Mouse (Mus musculus) heart, embryonic 16.5 days (tissue): ENCODE data around the gene Robo1. TPM values are rescaled to one million over a fixed set of nuclear protein-coding genes. Genes with fewer than 3 reads are reported as not detected.

Source experiments
- ATAC-seq: fragments of 200-750 bp; cut with Nextera tagmentation; replicated peaks from 2 replicates; pipeline ENCODE4 v1.8.0; 2017; ENCODE audit warnings: moderate number of reproducible peaks; ENCODE audit not compliant: insufficient read depth, low FRiP score; ENCODE audit errors: extremely low read depth
- H3K27ac ChIP-seq: fragments of 300-500 bp; sonication (generic); 2 replicates; pipeline ENCODE4 v1.5.1; 2014; ENCODE audit warnings: mild to moderate bottlenecking, low read length, control low read depth, moderate library complexity
- H3K27me3 ChIP-seq: fragments of 300-500 bp; sonication (generic); 2 replicates; pipeline ENCODE4 v1.6.1; 2014; ENCODE audit warnings: low read length, mixed read lengths; ENCODE audit not compliant: control insufficient read depth, insufficient read depth
- H3K36me3 ChIP-seq: fragments of 300-500 bp; sonication (generic); 2 replicates; pipeline ENCODE4 v1.6.1; 2014; ENCODE audit not compliant: control insufficient read depth, insufficient read depth
- H3K4me1 ChIP-seq: fragments of 300-500 bp; sonication (generic); 2 replicates; pipeline ENCODE4 v1.6.1; 2014; ENCODE audit warnings: low read length, mixed read lengths; ENCODE audit not compliant: control insufficient read depth, insufficient read depth
- H3K4me2 ChIP-seq: fragments of 300-500 bp; sonication (generic); 2 replicates; pipeline ENCODE4 v1.6.1; 2014; ENCODE audit warnings: low read depth, mild to moderate bottlenecking, control low read depth, low read length
- H3K4me3 ChIP-seq: fragments of 300-500 bp; sonication (generic); 2 replicates; pipeline ENCODE4 v1.5.1; 2014; ENCODE audit warnings: mild to moderate bottlenecking, control low read depth, low read length
- H3K9ac ChIP-seq: fragments of 300-500 bp; sonication (generic); 2 replicates; pipeline ENCODE4 v1.6.1; 2014; ENCODE audit warnings: low read length, control low read depth
- H3K9me3 ChIP-seq: fragments of 300-500 bp; sonication (generic); replicated peaks from 2 replicates; pipeline ENCODE4 v1.6.1; 2016; ENCODE audit warnings: low read length; ENCODE audit not compliant: control insufficient read depth
- WGBS: fragments of 180-500 bp; shearing (Covaris S2); extraction: QIAGEN DNeasy Blood & Tissue Kit; methylation state at CpG from one replicate; pipeline ENCODE4 v1.1.7; 2014; 5-methylcytosine and 5-hydroxymethylcytosine counted together
- polyA plus RNA-seq: library from polyadenylated mRNA; unstranded; fragments of >200 nt; fragmentation: Nextera tagmentation; extraction: Ambion mirVana; gene quantifications from 2 replicates; pipeline ENCODE4 v1.2.1, GENCODE M21; 2015

Robo1 gene
- polyA plus RNA-seq, 1 experiment from 2014 or later: 8.0 TPM

DNA sequence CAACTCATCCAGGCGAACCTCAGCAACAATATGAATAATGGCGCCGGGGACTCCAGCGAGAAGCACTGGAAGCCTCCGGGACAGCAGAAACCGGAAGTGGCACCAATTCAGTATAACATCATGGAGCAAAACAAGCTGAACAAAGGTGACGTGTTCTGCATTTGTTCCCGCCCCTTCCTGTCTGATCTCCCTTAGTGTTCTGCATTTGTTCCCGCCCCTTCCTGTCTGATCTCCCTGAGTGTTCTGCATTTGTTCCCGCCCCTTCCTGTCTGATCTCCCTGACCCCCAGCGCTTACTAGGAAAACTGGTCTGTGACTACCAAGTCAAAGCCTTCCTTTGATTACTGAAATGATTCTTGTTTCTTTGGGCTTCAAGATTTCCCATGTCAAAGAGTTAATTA lies 696.5 kb downstream of the Robo1 start:
- no peak for ATAC-seq
- Histone ChIP-seq H3K9me3 (no peaks in the 10 kb centered on the region), H3K4me1 (no peaks in the 10 kb centered on the region), H3K27ac (no peak overlapping the region), H3K4me2 (no peak overlapping the region), H3K27me3 (no peaks in the 10 kb centered on the region), H3K4me3 (no peak overlapping the region), H3K9ac (no peak overlapping the region), H3K36me3 (no peaks in the 10 kb centered on the region)
- WGBS: 96% methylated on average over 11 of the region's 11 CpGs

- no peak overlapping the region for H3K27ac ChIP-seq
- no peak overlapping the region for H3K4me3 ChIP-seq
- H3K4me1 ChIP-seq: no peaks in the 10 kb centered on the region
- ATAC-seq: no peak
- 75% methylated on average over 4 of the region's 4 CpGs for WGBS
- no peaks in the 10 kb centered on the region for H3K9me3 ChIP-seq
- no peak overlapping the region for H3K9ac ChIP-seq
- no peak overlapping the region for H3K4me2 ChIP-seq
- H3K27me3 ChIP-seq: no peaks in the 10 kb centered on the region
- no peaks in the 10 kb centered on the region for H3K36me3 ChIP-seq
Measured at GRCm38 (mm10) chr16:73005831-73006230, 697.7 kb downstream of the Robo1 start.

- Histone ChIP-seq H3K27me3 (no peaks in the 10 kb centered on the region), H3K36me3 (no peaks in the 10 kb centered on the region), H3K4me2 (no peak overlapping the region), H3K27ac (no peak overlapping the region), H3K4me1 (no peaks in the 10 kb centered on the region), H3K9me3 (no peaks in the 10 kb centered on the region), H3K4me3 (no peak overlapping the region), H3K9ac (no peak overlapping the region)
- no peak for ATAC-seq
- WGBS: 65% methylated on average over 8 of the region's 8 CpGs
Measured at GRCm38 (mm10) chr16:73007434-73007833, 699.3 kb downstream of the Robo1 start.

DNA sequence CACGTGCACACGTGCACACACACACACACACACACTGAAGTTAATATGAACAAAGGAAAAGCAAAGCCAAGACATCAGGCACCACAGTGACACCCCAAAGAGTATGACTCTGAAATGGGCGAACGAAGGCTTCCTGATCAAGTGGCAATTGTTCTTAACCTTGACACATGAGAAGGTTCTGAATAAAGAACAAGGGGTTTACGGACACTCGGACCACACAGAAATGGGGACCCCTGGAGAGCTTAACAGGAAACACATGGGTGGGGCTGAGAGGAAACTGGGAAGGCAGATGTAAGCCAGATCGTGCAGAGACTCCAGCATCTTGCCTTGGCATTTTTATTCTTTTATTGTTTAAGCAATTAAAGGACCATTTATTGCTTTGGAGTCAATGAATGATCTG lies 703.2 kb downstream of the Robo1 start:
- no peak for ATAC-seq
- no peak overlapping the region for H3K4me3 ChIP-seq
- peaks cover 8% of the 10 kb centered on the region for H3K4me1 ChIP-seq
- H3K9ac ChIP-seq: no peak overlapping the region
- H3K36me3 ChIP-seq: no peaks in the 10 kb centered on the region
- WGBS: 74% methylated on average over 7 of the region's 7 CpGs
- H3K4me2 ChIP-seq: no peak overlapping the region
- no peaks in the 10 kb centered on the region for H3K9me3 ChIP-seq
- no peaks in the 10 kb centered on the region for H3K27me3 ChIP-seq
- no peak overlapping the region for H3K27ac ChIP-seq

GRCm38 (mm10) chr16:73012926-73013325 lies 704.8 kb downstream of the Robo1 start:
- H3K9ac ChIP-seq: no peak overlapping the region
- no peak overlapping the region for H3K27ac ChIP-seq
- peaks cover 8% of the 10 kb centered on the region for H3K4me1 ChIP-seq
- no peak for ATAC-seq
- no peaks in the 10 kb centered on the region for H3K36me3 ChIP-seq
- no peak overlapping the region for H3K4me3 ChIP-seq
- H3K27me3 ChIP-seq: no peaks in the 10 kb centered on the region
- WGBS: 95% methylated on average over 11 of the region's 11 CpGs
- no peak overlapping the region for H3K4me2 ChIP-seq
- no peaks in the 10 kb centered on the region for H3K9me3 ChIP-seq

DNA sequence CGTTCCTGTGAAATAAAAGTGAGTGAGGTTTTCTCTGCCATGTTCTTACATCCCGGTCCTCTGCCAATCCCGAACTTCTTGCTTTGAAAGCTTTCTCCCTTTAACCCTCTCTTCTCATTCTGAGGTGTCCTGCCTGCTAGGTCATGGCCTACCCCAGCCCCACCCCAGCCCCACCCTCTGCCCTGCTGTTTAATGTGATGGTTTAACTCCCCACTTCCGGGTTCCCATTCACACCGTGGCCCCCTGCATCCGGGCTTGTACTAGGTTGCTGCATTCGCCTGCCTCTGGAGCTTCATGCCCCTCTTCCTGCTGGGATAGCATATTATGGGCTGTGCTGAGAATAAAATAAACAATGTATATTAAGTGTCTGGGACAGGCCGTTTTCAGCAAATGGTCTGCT lies 706.4 kb downstream of the Robo1 start:
- no peak for ATAC-seq
- no peaks in the 10 kb centered on the region for H3K36me3 ChIP-seq
- 70% methylated on average over 8 of the region's 8 CpGs for WGBS
- H3K4me1 ChIP-seq: peaks cover 8% of the 10 kb centered on the region
- H3K4me3 ChIP-seq: no peak overlapping the region
- H3K27me3 ChIP-seq: no peaks in the 10 kb centered on the region
- no peak overlapping the region for H3K4me2 ChIP-seq
- H3K27ac ChIP-seq: no peak overlapping the region
- no peak overlapping the region for H3K9ac ChIP-seq
- no peaks in the 10 kb centered on the region for H3K9me3 ChIP-seq

- H3K4me2 ChIP-seq: no peak overlapping the region
- peak; percentile 23; the same call in 1 of the 2 replicates for ATAC-seq
- H3K27me3 ChIP-seq: no peaks in the 10 kb centered on the region
- H3K9me3 ChIP-seq: no peaks in the 10 kb centered on the region
- H3K27ac ChIP-seq: no peak overlapping the region
- H3K36me3 ChIP-seq: no peaks in the 10 kb centered on the region
- H3K9ac ChIP-seq: no peak overlapping the region
- peaks cover 8% of the 10 kb centered on the region for H3K4me1 ChIP-seq
- H3K4me3 ChIP-seq: no peak overlapping the region
- 45% methylated on average over 4 of the region's 4 CpGs for WGBS
Measured at GRCm38 (mm10) chr16:73015976-73016375, 707.9 kb downstream of the Robo1 start.

DNA sequence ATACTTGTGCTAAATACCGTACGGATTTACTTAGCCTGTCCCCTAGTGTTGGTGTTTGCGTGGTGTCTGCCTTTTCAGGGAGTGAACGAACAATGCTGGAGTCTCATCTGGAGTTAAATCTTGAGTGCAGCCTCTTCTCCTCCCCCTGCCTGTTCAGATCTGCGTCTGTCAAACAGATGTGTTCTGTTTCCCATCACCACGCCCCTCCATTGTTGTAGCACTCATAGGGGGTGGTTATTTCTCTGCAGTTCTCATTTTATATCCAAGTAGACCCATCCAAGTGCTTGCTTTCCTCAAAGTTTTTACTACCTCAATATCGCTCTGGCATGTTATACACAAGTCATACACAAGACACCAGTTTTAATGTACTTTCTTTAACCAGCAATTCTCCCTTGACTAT lies 708.7 kb downstream of the Robo1 start:
- H3K27me3 ChIP-seq: no peaks in the 10 kb centered on the region
- H3K9ac ChIP-seq: no peak overlapping the region
- H3K4me2 ChIP-seq: no peak overlapping the region
- peaks cover 8% of the 10 kb centered on the region for H3K4me1 ChIP-seq
- no peaks in the 10 kb centered on the region for H3K9me3 ChIP-seq
- no peak overlapping the region for H3K4me3 ChIP-seq
- 59% methylated on average over 7 of the region's 7 CpGs for WGBS
- H3K27ac ChIP-seq: no peak overlapping the region
- ATAC-seq: no peak
- H3K36me3 ChIP-seq: no peaks in the 10 kb centered on the region

GRCm38 (mm10) chr16:73024326-73024725 lies 716.2 kb downstream of the Robo1 start:
- Histone ChIP-seq H3K27me3 (no peaks in the 10 kb centered on the region), H3K9me3 (no peaks in the 10 kb centered on the region), H3K4me3 (no peak overlapping the region), H3K4me2 (no peak overlapping the region), H3K27ac (no peak overlapping the region), H3K4me1 (no peaks in the 10 kb centered on the region), H3K36me3 (no peaks in the 10 kb centered on the region; the same call in 1 of the 2 replicates), H3K9ac (no peak overlapping the region)
- 88% methylated on average over 13 of the region's 13 CpGs for WGBS
- ATAC-seq: no peak

DNA sequence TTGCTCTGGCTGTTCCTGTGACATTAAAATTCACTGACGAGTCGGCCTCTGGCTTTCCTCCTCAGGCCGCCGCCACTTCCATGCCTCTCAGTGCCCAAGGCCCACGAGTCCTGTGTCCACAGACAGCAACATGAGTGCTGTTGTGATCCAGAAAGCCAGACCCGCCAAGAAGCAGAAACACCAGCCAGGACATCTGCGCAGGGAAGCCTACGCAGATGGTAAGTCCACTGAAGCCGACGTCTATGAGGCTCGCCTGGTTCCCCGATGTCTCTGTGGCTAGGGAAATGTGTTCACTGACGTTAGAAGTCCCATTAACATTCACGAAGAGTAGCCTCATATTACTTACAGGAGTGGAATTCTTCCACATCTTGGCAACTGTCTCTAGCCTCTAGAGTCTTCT lies 719.6 kb downstream of the Robo1 start:
- 81% methylated on average over 14 of the region's 14 CpGs for WGBS
- no peaks in the 10 kb centered on the region for H3K27me3 ChIP-seq
- no peak for ATAC-seq

More for the DNA sequence above, 719.6 kb downstream of the Robo1 start:
- Histone ChIP-seq H3K4me2 (no peak overlapping the region), H3K27ac (no peak overlapping the region), H3K4me1 (no peaks in the 10 kb centered on the region), H3K9ac (no peak overlapping the region), H3K4me3 (no peak overlapping the region), H3K36me3 (no peaks in the 10 kb centered on the region; the same call in 1 of the 2 replicates), H3K9me3 (no peaks in the 10 kb centered on the region)
